Mouse (Mus musculus): ENCODE data around the gene Lemd2. TPM values are rescaled to one million over a fixed set of nuclear protein-coding genes. Genes with fewer than 3 reads are reported as not detected.

Lemd2 gene
- polyA plus RNA-seq, 1 experiment: 86.6 TPM

GRCm38 (mm10) chr17:27179681-27180280, 24.5 kb downstream of the Lemd2 start:
- DNase-seq (ENCODE audit: low read depth in 1 of 2, low spot score in 2 of 2): no peak

GRCm38 (mm10) chr17:27178427-27179177, 25.7 kb downstream of the Lemd2 start:
- Histone ChIP-seq H3K27me3 (ENCODE audit: control insufficient read depth, insufficient read depth, low read length) (no peaks in the 10 kb centered on the region), H3K4me1 (ENCODE audit: control insufficient read depth, insufficient read depth, insufficient read length) (peaks cover 2% of the 10 kb centered on the region; the same call in 1 of the 2 replicates), H3K4me3 (ENCODE audit: extremely low read depth, insufficient read depth, insufficient read length) (no peak overlapping the region), H3K36me3 (ENCODE audit: control insufficient read depth, insufficient read depth, low read length) (no peaks in the 10 kb centered on the region), H3K27ac (ENCODE audit: insufficient read depth, low read length) (no peak overlapping the region)
- WGBS: 95% methylated on average over 17 of the region's 17 CpGs
- no peak for DNase-seq (ENCODE audit: low read depth in 1 of 2, low spot score in 2 of 2)
- TF ChIP-seq POLR2A (IDR thresholded peaks at IDR 0.05; ENCODE audit: low read depth, low read length): no peak
- TF ChIP-seq CTCF (IDR thresholded peaks at IDR 0.05; ENCODE audit: extremely low read depth, insufficient read depth, insufficient read length, insufficient replicate concordance): no peak

More at GRCm38 (mm10) chr17:27179681-27180280, 24.5 kb downstream of the Lemd2 start:
- no peak for TF ChIP-seq POLR2A (IDR thresholded peaks at IDR 0.05; ENCODE audit: low read depth, low read length)
- TF ChIP-seq CTCF (IDR thresholded peaks at IDR 0.05; ENCODE audit: extremely low read depth, insufficient read depth, insufficient read length, insufficient replicate concordance): no peak
- H3K27ac ChIP-seq (ENCODE audit: insufficient read depth, low read length): peak overlapping the region; percentile 19; the same call in 1 of the 2 replicates
- no peaks in the 10 kb centered on the region for H3K27me3 ChIP-seq (ENCODE audit: control insufficient read depth, insufficient read depth, low read length)
- 37% methylated on average over 12 of the region's 12 CpGs for WGBS
- peaks cover 2% of the 10 kb centered on the region; the same call in 1 of the 2 replicates for H3K4me1 ChIP-seq (ENCODE audit: control insufficient read depth, insufficient read depth, insufficient read length)
- H3K36me3 ChIP-seq (ENCODE audit: control insufficient read depth, insufficient read depth, low read length): no peaks in the 10 kb centered on the region
- no peak overlapping the region for H3K4me3 ChIP-seq (ENCODE audit: extremely low read depth, insufficient read depth, insufficient read length)

- Histone ChIP-seq H3K27ac (ENCODE audit: insufficient read depth, low read length) (no peak overlapping the region), H3K4me1 (ENCODE audit: control insufficient read depth, insufficient read depth, insufficient read length) (peaks cover 2% of the 10 kb centered on the region; the same call in 1 of the 2 replicates), H3K27me3 (ENCODE audit: control insufficient read depth, insufficient read depth, low read length) (no peaks in the 10 kb centered on the region), H3K4me3 (ENCODE audit: extremely low read depth, insufficient read depth, insufficient read length) (no peak overlapping the region), H3K36me3 (ENCODE audit: control insufficient read depth, insufficient read depth, low read length) (no peaks in the 10 kb centered on the region)
- TF ChIP-seq CTCF (IDR thresholded peaks at IDR 0.05; ENCODE audit: extremely low read depth, insufficient read depth, insufficient read length, insufficient replicate concordance) (no peak), POLR2A (IDR thresholded peaks at IDR 0.05; ENCODE audit: low read depth, low read length) (no peak)
- 90% methylated on average over 9 of the region's 9 CpGs for WGBS
- no peak for DNase-seq (ENCODE audit: low read depth in 1 of 2, low spot score in 2 of 2)
These were observed 26.2 kb downstream of the Lemd2 start for GRCm38 (mm10) chr17:27178019-27178418.

DNA sequence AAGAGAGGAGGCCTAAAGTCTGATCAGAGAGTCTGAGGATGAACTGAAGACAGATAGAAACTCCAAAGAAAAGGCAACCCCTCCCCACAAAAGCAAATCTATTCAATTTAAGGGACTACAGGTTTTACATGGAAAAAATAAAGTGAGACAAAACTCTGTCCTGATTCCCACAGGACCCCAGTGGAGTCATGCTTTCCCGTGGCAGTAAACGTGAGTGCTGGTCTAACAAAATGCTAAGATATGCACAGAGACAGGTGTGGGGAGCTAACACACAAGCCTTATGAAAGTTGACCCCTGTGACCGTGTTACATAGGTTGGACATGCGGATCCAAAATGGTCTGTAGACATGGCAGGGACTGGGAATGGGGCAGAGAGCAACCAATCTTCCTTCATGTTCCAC, 27.5 kb downstream of the Lemd2 start:
- H3K27me3 ChIP-seq (ENCODE audit: control insufficient read depth, insufficient read depth, low read length): no peaks in the 10 kb centered on the region
- TF ChIP-seq POLR2A (IDR thresholded peaks at IDR 0.05; ENCODE audit: low read depth, low read length) (no peak), CTCF (IDR thresholded peaks at IDR 0.05; ENCODE audit: extremely low read depth, insufficient read depth, insufficient read length, insufficient replicate concordance) (no peak)

GRCm38 (mm10) chr17:27176287-27176686, 28.0 kb downstream of the Lemd2 start:
- peaks cover 2% of the 10 kb centered on the region; the same call in 1 of the 2 replicates for H3K4me1 ChIP-seq (ENCODE audit: control insufficient read depth, insufficient read depth, insufficient read length)
- no peaks in the 10 kb centered on the region for H3K36me3 ChIP-seq (ENCODE audit: control insufficient read depth, insufficient read depth, low read length)
- no peak overlapping the region for H3K27ac ChIP-seq (ENCODE audit: insufficient read depth, low read length)
- H3K27me3 ChIP-seq (ENCODE audit: control insufficient read depth, insufficient read depth, low read length): no peaks in the 10 kb centered on the region
- DNase-seq (ENCODE audit: low read depth in 1 of 2, low spot score in 2 of 2): no peak
- no peak overlapping the region for H3K4me3 ChIP-seq (ENCODE audit: extremely low read depth, insufficient read depth, insufficient read length)
- WGBS: 76% methylated on average over 3 of the region's 3 CpGs
- TF ChIP-seq POLR2A (IDR thresholded peaks at IDR 0.05; ENCODE audit: low read depth, low read length) (no peak), CTCF (IDR thresholded peaks at IDR 0.05; ENCODE audit: extremely low read depth, insufficient read depth, insufficient read length, insufficient replicate concordance) (no peak)

More for the DNA sequence above, 27.5 kb downstream of the Lemd2 start:
- Histone ChIP-seq H3K36me3 (ENCODE audit: control insufficient read depth, insufficient read depth, low read length) (no peaks in the 10 kb centered on the region), H3K4me3 (ENCODE audit: extremely low read depth, insufficient read depth, insufficient read length) (no peak overlapping the region), H3K4me1 (ENCODE audit: control insufficient read depth, insufficient read depth, insufficient read length) (peaks cover 2% of the 10 kb centered on the region; the same call in 1 of the 2 replicates), H3K27ac (ENCODE audit: insufficient read depth, low read length) (no peak overlapping the region)
- WGBS: 93% methylated on average over 4 of the region's 4 CpGs
- no peak for DNase-seq (ENCODE audit: low read depth in 1 of 2, low spot score in 2 of 2)

DNA sequence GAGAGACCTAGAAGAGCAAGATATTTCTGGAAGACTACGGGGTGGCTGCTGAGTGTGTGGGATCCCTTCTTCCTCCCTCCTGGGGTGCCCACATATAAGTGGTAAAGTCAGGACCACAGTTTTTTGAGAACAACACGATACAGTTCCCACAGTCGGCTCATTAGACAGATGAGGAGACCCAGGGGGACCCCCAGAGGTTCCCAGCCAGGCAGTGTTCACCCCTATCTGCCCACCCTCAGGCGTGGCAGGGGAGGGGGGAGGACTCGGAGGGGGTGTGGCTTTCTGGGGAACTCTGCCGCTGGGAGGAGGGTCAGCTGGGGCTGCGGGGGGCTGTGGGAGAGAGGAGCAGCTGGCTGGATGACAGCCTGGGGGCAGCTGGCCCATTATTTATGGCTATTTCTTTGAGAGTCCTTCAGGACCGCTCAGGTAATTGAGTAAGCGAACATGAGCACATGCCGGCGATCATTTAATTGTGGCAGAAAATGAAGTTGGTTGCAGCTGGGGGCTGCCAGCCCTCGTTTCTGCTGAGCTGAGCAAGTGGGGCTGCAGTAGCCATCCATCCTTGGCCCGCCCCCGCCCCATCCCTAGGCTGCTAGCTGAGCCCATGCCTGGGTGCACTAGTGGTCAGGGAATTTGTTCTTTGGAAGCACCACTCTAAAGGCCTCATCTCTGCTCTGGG, 28.9 kb downstream of the Lemd2 start:
- Histone ChIP-seq H3K27me3 (ENCODE audit: control insufficient read depth, insufficient read depth, low read length) (no peaks in the 10 kb centered on the region), H3K36me3 (ENCODE audit: control insufficient read depth, insufficient read depth, low read length) (no peaks in the 10 kb centered on the region), H3K4me3 (ENCODE audit: extremely low read depth, insufficient read depth, insufficient read length) (no peak overlapping the region), H3K27ac (ENCODE audit: insufficient read depth, low read length) (no peak overlapping the region), H3K4me1 (ENCODE audit: control insufficient read depth, insufficient read depth, insufficient read length) (peaks cover 2% of the 10 kb centered on the region; the same call in 1 of the 2 replicates)
- 58% methylated on average over 14 of the region's 14 CpGs for WGBS
- DNase-seq (ENCODE audit: low read depth in 1 of 2, low spot score in 2 of 2): no peak
- TF ChIP-seq CTCF (IDR thresholded peaks at IDR 0.05; ENCODE audit: extremely low read depth, insufficient read depth, insufficient read length, insufficient replicate concordance): no peak
- TF ChIP-seq POLR2A (IDR thresholded peaks at IDR 0.05; ENCODE audit: low read depth, low read length): no peak
